Mouse (Mus musculus): ENCODE data around the gene Tmco1. TPM values are rescaled to one million over a fixed set of nuclear protein-coding genes. Genes with fewer than 3 reads are reported as not detected.

Gene Tmco1
- polyA plus RNA-seq, 1 experiment = 43.7 TPM

GRCm38 (mm10) chr1:167268360-167269063 is 39.7 kb upstream of the Tmco1 start:
- Histone ChIP-seq H3K36me3 (ENCODE audit: control insufficient read depth, insufficient read depth, low read length, poor library complexity, severe bottlenecking) (no peaks in the 10 kb centered on the region), H3K4me1 (ENCODE audit: control insufficient read depth, insufficient read depth, low read length) (peaks cover 15% of the 10 kb centered on the region), H3K27ac (ENCODE audit: insufficient read depth, low read length) (peak overlapping the region; percentile 49), H3K27me3 (ENCODE audit: control insufficient read depth, insufficient read depth, low read length, poor library complexity, severe bottlenecking) (no peaks in the 10 kb centered on the region), H3K9ac (ENCODE audit: low read depth, poor library complexity, severe bottlenecking) (peak overlapping the region; percentile 17), H3K4me3 (ENCODE audit: low read depth, low read length) (no peak overlapping the region), H3K9me3 (replicated peaks; ENCODE audit: control insufficient read depth, insufficient read depth, low read length, poor library complexity, severe bottlenecking) (no peaks in the 10 kb centered on the region)
- TF ChIP-seq EP300 (IDR thresholded peaks at IDR 0.05; ENCODE audit: insufficient read depth, low read depth, low read length) = no peak

- Histone ChIP-seq H3K36me3 (ENCODE audit: control insufficient read depth, insufficient read depth, low read length, poor library complexity, severe bottlenecking) (no peaks in the 10 kb centered on the region), H3K9ac (ENCODE audit: low read depth, poor library complexity, severe bottlenecking) (peak overlapping the region; percentile 17), H3K4me1 (ENCODE audit: control insufficient read depth, insufficient read depth, low read length) (peaks cover 19% of the 10 kb centered on the region), H3K27me3 (ENCODE audit: control insufficient read depth, insufficient read depth, low read length, poor library complexity, severe bottlenecking) (no peaks in the 10 kb centered on the region), H3K27ac (ENCODE audit: insufficient read depth, low read length) (peak overlapping the region; percentile 49), H3K4me3 (ENCODE audit: low read depth, low read length) (peak overlapping the region; percentile 15; the same call in 1 of the 2 replicates), H3K9me3 (replicated peaks; ENCODE audit: control insufficient read depth, insufficient read depth, low read length, poor library complexity, severe bottlenecking) (no peaks in the 10 kb centered on the region)
- TF ChIP-seq EP300 (IDR thresholded peaks at IDR 0.05; ENCODE audit: insufficient read depth, low read depth, low read length) (no peak), POLR2A (IDR thresholded peaks at IDR 0.05; ENCODE audit: insufficient read depth, low read length) (no peak), CTCF (IDR thresholded peaks at IDR 0.05; ENCODE audit: low read depth, low read length) (no peak)
Observed at GRCm38 (mm10) chr1:167269350-167269811, 38.8 kb upstream of the Tmco1 start.

GRCm38 (mm10) chr1:167269856-167270270 is 38.3 kb upstream of the Tmco1 start:
- H3K27ac ChIP-seq (ENCODE audit: insufficient read depth, low read length) = peak overlapping the region; percentile 15
- peak overlapping the region; percentile 4; the same call in 1 of the 2 replicates for H3K4me3 ChIP-seq (ENCODE audit: low read depth, low read length)
- H3K9ac ChIP-seq (ENCODE audit: low read depth, poor library complexity, severe bottlenecking) = peak overlapping the region; percentile 17; the same call in 1 of the 2 replicates
- H3K27me3 ChIP-seq (ENCODE audit: control insufficient read depth, insufficient read depth, low read length, poor library complexity, severe bottlenecking) = no peaks in the 10 kb centered on the region
- no peaks in the 10 kb centered on the region for H3K9me3 ChIP-seq (replicated peaks; ENCODE audit: control insufficient read depth, insufficient read depth, low read length, poor library complexity, severe bottlenecking)
- H3K36me3 ChIP-seq (ENCODE audit: control insufficient read depth, insufficient read depth, low read length, poor library complexity, severe bottlenecking) = no peaks in the 10 kb centered on the region
- TF ChIP-seq CTCF (IDR thresholded peaks at IDR 0.05; ENCODE audit: low read depth, low read length) (no peak), POLR2A (IDR thresholded peaks at IDR 0.05; ENCODE audit: insufficient read depth, low read length) (no peak), EP300 (IDR thresholded peaks at IDR 0.05; ENCODE audit: insufficient read depth, low read depth, low read length) (no peak)
- H3K4me1 ChIP-seq (ENCODE audit: control insufficient read depth, insufficient read depth, low read length) = peaks cover 20% of the 10 kb centered on the region

GRCm38 (mm10) chr1:167270342-167271111 is 37.7 kb upstream of the Tmco1 start:
- Histone ChIP-seq H3K27me3 (ENCODE audit: control insufficient read depth, insufficient read depth, low read length, poor library complexity, severe bottlenecking) (no peaks in the 10 kb centered on the region), H3K36me3 (ENCODE audit: control insufficient read depth, insufficient read depth, low read length, poor library complexity, severe bottlenecking) (no peaks in the 10 kb centered on the region), H3K9me3 (replicated peaks; ENCODE audit: control insufficient read depth, insufficient read depth, low read length, poor library complexity, severe bottlenecking) (no peaks in the 10 kb centered on the region), H3K4me1 (ENCODE audit: control insufficient read depth, insufficient read depth, low read length) (peaks cover 22% of the 10 kb centered on the region), H3K9ac (ENCODE audit: low read depth, poor library complexity, severe bottlenecking) (peak overlapping the region; percentile 25; the same call in 1 of the 2 replicates), H3K4me3 (ENCODE audit: low read depth, low read length) (peak overlapping the region; percentile 34), H3K27ac (ENCODE audit: insufficient read depth, low read length) (peak overlapping the region; percentile 92)
- TF ChIP-seq POLR2A (IDR thresholded peaks at IDR 0.05; ENCODE audit: insufficient read depth, low read length) (no peak), EP300 (IDR thresholded peaks at IDR 0.05; ENCODE audit: insufficient read depth, low read depth, low read length) (peak; percentile 64), CTCF (IDR thresholded peaks at IDR 0.05; ENCODE audit: low read depth, low read length) (no peak)

- Histone ChIP-seq H3K27ac (ENCODE audit: insufficient read depth, low read length) (peak overlapping the region; percentile 92), H3K4me3 (ENCODE audit: low read depth, low read length) (peak overlapping the region; percentile 33), H3K36me3 (ENCODE audit: control insufficient read depth, insufficient read depth, low read length, poor library complexity, severe bottlenecking) (no peaks in the 10 kb centered on the region), H3K9ac (ENCODE audit: low read depth, poor library complexity, severe bottlenecking) (peak overlapping the region; percentile 25; the same call in 1 of the 2 replicates), H3K9me3 (replicated peaks; ENCODE audit: control insufficient read depth, insufficient read depth, low read length, poor library complexity, severe bottlenecking) (no peaks in the 10 kb centered on the region), H3K27me3 (ENCODE audit: control insufficient read depth, insufficient read depth, low read length, poor library complexity, severe bottlenecking) (no peaks in the 10 kb centered on the region), H3K4me1 (ENCODE audit: control insufficient read depth, insufficient read depth, low read length) (peaks cover 22% of the 10 kb centered on the region)
- TF ChIP-seq POLR2A (IDR thresholded peaks at IDR 0.05; ENCODE audit: insufficient read depth, low read length) (no peak), CTCF (IDR thresholded peaks at IDR 0.05; ENCODE audit: low read depth, low read length) (no peak)
Observed at GRCm38 (mm10) chr1:167271304-167271703, 36.9 kb upstream of the Tmco1 start.

Data from ES-Bruce4 (cell line).